In the genomic region with DNA sequence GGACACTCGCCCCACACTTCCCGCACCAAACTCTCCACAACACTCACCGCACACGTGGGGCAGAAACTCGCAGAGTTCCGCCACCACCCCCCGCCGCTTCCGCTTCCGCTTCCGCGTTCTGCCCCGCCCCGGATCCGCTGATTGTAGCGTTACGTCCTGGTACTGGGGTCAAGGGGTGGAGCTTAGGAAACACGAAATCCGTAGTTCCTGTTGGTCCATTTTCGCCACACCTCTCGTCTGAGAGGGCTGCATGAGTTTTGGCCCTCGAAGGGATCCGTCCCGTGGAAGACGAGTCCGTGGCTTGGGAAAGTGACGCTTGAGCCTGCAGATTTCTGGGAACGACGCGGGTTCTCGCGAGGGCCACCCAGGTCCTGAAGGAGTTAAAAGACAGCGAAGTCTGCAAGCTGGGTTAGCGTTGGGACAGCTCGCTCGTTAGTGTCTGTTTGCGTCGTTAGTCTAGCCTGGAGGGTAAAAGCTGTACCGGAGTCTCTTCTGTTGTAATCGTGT, we compare ENCODE assay signal across 8 mouse cellular contexts. TPM values are rescaled to one million over a fixed set of nuclear protein-coding genes. Genes with fewer than 3 reads are reported as not detected.
DNase-seq lines count a peak whose midpoint lies in the region; ATAC-seq and TF ChIP-seq lines count a peak whose summit lies in the region.

A gene (minus strand): TSS at position 81 of the 507 bp plus-strand sequence.

- under 1% methylated on average over 40 of the region's 40 CpGs for WGBS in hindbrain, postnatal 0 days

- TF ChIP-seq CTCF in gastrocnemius, adult 2 months (IDR thresholded peaks at IDR 0.05): no peak
- TF ChIP-seq CTCF in hindbrain, postnatal 0 days (IDR thresholded peaks at IDR 0.05; ENCODE audit: low read depth): no peak
- no peak for TF ChIP-seq CTCF in left cerebral cortex, adult 2 months (IDR thresholded peaks at IDR 0.05)

- peak within 1 kb of the TSS; percentile 98 for H3K27ac ChIP-seq in gastrocnemius, adult 2 months
- H3K27ac ChIP-seq in hindbrain, postnatal 0 days: peak within 1 kb of the TSS; percentile 93
- peak within 1 kb of the TSS; percentile 96 for H3K27ac ChIP-seq in left cerebral cortex, adult 2 months

- peak within 1 kb of the TSS; percentile 92 for H3K4me3 ChIP-seq in gastrocnemius, adult 2 months
- H3K4me3 ChIP-seq in hindbrain, postnatal 0 days (ENCODE audit: low read length): peak within 1 kb of the TSS; percentile 70
- peak within 1 kb of the TSS; percentile 90 for H3K4me3 ChIP-seq in left cerebral cortex, adult 2 months

- peak; percentile 94 for ATAC-seq in common myeloid progenitor, adult 5-6 weeks (replicated peaks; ENCODE audit: low read depth, poor library complexity, severe bottlenecking)
- peak; percentile 99 for ATAC-seq in hindbrain, postnatal 0 days
- ATAC-seq in megakaryocyte, adult 5-6 weeks (ENCODE audit: poor library complexity, severe bottlenecking): peak; percentile 93

- peaks cover 13% of the 10 kb centered on the region for H3K4me1 ChIP-seq in hindbrain, postnatal 0 days (ENCODE audit: insufficient read depth, low read length)

- H3K4me2 ChIP-seq in hindbrain, postnatal 0 days (ENCODE audit: low read depth, low read length): peak within 1 kb of the TSS; percentile 99

- peak; percentile 99 for DNase-seq in ZHBTc4 (ENCODE audit: low read depth, low spot score)
- peak; percentile 97 for DNase-seq in gastrocnemius, adult 2 months
- peak; percentile 99 for DNase-seq in hindbrain, postnatal 0 days (ENCODE audit: low spot score)
- DNase-seq in left cerebral cortex, adult 2 months (ENCODE audit: extremely low spot score in 1 of 2, low spot score in 2 of 2): peak; percentile 97 to 99
- peak; percentile 99 for DNase-seq in right cerebral cortex, adult 2 months (ENCODE audit: low spot score in 2 of 2)
- peak; percentile 97 for DNase-seq in urinary bladder, postnatal 14 days (ENCODE audit: low spot score)

- H3K27me3 ChIP-seq in hindbrain, postnatal 0 days (ENCODE audit: insufficient read depth, low read length): no peaks in the 10 kb centered on the region

- no peaks in the 10 kb centered on the region for H3K9me3 ChIP-seq in hindbrain, postnatal 0 days (ENCODE audit: low read length)

- no peaks in the 10 kb centered on the region for H3K36me3 ChIP-seq in hindbrain, postnatal 0 days (ENCODE audit: insufficient read depth, low read length)

- intact Hi-C loops in gastrocnemius, adult 2 months (cut with DNase I): loop anchor here (5.0 to 10.0 kb wide), 3 partner anchors 585 to 697 kb away; a partner anchor contains a TSS
- intact Hi-C loops in left cerebral cortex, adult 2 months (cut with DNase I): loop anchor here (5.0 to 10.0 kb wide), 8 partner anchors 187 to 697 kb away; a partner anchor contains a TSS

- H3K9ac ChIP-seq in hindbrain, postnatal 0 days (replicated peaks; ENCODE audit: low read length): peak within 1 kb of the TSS; percentile 83

RNA-seq across cellular contexts. Expression of the gene that starts here (rescaled TPM):
- 162 and 180 TPM in 2 replicates for total RNA-seq in common myeloid progenitor, adult 5-6 weeks (2017)
- total RNA-seq in gastrocnemius, adult 2 months (2021): 10 to 100 TPM; 18.4 to 29.5 TPM
- total RNA-seq in hindbrain, postnatal 0 days (2014; rRNA removed): 13.1 and 15.7 TPM in 2 replicates
- polyA plus RNA-seq in hindbrain, postnatal 0 days (2015; fragmentation: Nextera tagmentation; extraction: Ambion mirVana): 50.3 and 58.9 TPM in 2 replicates
- 10 to 100 TPM; 54.5 to 57.6 TPM for total RNA-seq in left cerebral cortex, adult 2 months (2021)
- 80.8 and 90.7 TPM in 2 replicates for total RNA-seq in megakaryocyte, adult 5-6 weeks (2015)
- total RNA-seq in megakaryocyte, adult 5-6 weeks (2017): 49.7 and 52.8 TPM in 2 replicates

Comparison
In these comparisons a context has a peak if more than half of its experiments do, and no peak if none do; other contexts are left out.
1. Peak in every context shown above with its lines: DNase-seq, ATAC-seq, H3K4me3 ChIP-seq and H3K27ac ChIP-seq.